Mouse (Mus musculus) layer of hippocampus, adult 11-12 months (tissue): ENCODE data around the gene Ago4.
"Not testable (repeated sequence)": the region's sequence is repeated elsewhere in the genome, so short reads cannot be mapped to it uniquely, and the experiment has no call there.

Source experiments
- DNase-seq: peaks from one replicate; pipeline ENCODE4 v3.0.0; 2022; ENCODE audit warnings: low spot score

Gene Ago4

DNA sequence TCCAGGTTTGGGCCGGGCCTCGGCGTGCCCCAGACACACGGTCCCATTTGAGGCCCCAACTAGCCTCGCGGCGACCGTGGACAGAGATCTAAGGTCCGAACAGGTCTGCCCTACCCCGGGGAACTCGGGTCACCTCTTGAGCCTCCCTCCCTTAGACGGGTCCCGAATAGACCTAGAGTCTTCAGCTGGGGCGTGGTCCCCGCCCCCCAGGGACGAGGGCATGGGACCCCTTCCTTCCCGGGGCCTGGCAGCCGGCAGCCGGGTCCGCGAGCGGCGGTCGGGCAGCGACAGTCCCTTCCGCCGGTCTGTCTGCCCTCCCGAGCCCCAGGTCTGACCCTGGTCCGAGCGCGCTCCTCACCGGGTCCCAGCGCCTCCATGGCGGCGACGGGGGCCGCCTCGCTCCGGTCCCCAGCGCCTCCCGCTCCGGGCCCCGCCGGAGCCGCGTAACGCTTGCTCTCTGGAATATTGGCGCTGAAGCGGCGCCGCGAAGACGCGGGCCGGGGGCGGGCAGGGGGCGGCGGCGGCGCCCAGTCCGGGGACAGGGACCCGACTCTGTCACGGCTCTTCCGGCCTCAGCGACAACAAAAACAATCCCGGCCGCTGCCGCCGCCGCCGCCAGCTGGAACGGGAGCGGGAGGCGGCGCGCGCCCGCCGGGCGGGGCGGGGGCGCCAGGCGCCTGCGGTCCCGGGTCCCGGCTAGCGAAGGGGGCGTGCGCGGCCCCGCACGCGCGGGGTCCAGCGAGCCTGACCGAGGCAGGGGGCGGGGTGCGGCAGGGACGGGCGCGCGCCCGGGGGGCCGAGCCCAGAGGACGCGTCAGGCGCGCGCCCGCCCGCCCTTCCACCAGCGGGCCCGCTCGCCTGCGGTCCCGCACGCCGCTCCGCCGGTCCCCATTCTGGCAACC lies at the start of gene Ago4:
Ago4 (minus strand) TSS at position 646 of the 902 bp plus-strand sequence.
- DNase-seq: peak; percentile 33

GRCm38 (mm10) chr4:126579077-126579476 lies 45.8 kb upstream of the Ago4 start:
- no peak for DNase-seq

DNA sequence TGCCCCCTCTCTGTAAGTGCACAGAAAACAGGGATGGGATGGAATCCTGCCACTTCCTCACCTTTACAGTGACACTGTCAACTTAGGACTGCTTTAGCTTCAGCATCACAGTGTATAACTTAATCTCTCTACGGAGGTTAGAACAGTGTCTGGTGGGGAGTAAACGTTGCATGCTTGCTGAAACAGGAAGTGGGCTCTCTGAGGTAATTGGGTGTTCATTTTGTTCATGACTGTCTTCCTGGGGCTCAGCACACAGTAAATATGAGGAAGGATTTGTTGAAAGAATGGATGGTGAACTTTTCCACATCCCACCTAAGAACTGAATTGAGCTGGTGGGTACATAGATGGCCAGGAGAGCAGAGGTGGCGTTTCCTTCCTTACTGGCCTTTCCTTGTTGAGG lies 44.6 kb upstream of the Ago4 start:
- DNase-seq: no peak

DNA sequence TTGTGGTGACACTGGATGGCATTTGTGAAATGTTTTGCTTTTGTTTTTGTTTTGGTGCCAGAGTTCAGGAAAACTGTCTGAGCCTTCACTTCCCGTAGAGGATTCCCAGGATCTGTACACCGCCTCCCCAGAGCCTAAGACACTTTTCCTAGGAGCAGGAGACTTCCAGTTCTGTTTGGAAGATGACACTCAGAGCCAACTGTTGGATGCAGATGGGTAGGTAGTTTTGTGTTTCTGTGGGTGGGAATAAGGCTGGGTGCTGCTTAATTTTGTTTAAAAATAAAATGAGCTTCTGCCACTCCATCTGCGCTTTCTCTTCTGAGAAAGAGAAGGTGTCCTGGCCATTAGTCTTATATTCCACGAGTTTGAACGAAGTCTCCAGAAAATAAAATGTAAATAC lies 43.0 kb upstream of the Ago4 start:
- DNase-seq: peak; percentile 66

GRCm38 (mm10) chr4:126569783-126570182 lies 36.5 kb upstream of the Ago4 start:
- no peak for DNase-seq

DNA sequence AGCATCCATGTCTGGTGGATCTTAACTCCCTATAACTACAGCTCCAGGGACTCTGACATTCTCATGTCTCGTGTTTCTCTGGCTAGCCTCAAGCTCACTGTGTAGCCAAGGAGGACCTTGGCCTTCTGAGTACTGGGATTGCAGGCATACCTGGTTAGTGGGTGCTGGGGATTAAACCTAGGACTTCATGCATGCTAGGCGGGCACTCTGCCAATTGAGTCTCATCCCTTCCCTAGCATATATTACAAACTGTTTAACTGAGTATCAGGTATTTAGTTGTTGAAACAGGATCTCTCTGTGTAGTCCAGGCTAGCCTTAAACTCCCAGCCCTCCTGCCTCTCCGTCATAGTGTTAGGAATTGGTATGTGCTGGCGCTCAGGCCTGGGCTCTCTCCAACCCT lies 34.0 kb upstream of the Ago4 start:
- DNase-seq: no peak

- DNase-seq: no peak
Measured at GRCm38 (mm10) chr4:126563798-126564197, 30.5 kb upstream of the Ago4 start.

GRCm38 (mm10) chr4:126556809-126557711 lies 23.8 kb upstream of the Ago4 start, which contains the start of gene Clspn:
TSS of gene Clspn (plus strand) at chr4:126556935.
- peak; percentile 75 for DNase-seq

GRCm38 (mm10) chr4:126554462-126554861 lies 21.2 kb upstream of the Ago4 start:
- no peak for DNase-seq

DNA sequence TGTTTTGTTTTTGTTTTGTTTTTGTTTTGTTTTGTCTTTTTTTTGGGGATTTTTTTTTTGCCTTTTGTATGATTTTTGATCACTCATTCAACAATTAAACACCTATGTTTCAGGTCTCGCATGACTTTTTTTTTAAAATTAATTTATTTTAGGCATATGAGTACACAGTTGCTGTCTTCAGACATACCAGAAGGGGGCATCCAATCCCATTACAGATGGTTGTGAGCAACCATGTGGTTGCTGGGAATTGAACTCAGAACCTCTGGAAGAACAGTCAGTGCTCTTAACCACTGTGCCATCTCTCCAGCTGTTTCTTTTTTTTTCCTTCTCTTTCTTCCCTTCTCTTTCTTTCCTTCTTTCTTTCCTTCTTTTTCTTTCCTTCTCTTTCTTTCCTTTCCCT lies 20.4 kb upstream of the Ago4 start:
- DNase-seq: no peak

- DNase-seq: no peak
Measured at GRCm38 (mm10) chr4:126553105-126553504, 19.8 kb upstream of the Ago4 start.

DNA sequence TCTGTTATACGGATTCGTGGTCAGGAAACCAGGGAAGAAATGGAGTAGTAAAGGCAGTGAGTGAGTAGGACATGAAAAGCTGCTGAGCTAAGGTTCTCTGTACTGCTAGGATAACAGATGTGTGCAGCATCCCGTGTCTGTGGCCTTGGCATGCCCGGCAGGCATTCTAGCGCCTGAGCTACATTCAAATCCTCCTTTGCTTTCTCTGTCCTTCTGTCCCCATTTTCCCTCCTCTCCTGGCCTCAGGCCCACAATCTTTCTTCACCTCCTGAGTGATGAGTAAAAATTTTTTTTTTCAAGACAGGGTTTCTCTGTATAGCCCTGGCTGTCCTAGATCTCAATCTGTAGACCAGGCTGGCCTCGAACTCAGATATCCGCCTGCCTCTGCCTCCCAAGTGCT lies 18.9 kb upstream of the Ago4 start:
- DNase-seq: no peak

GRCm38 (mm10) chr4:126546183-126546582 lies 12.9 kb upstream of the Ago4 start:
- no peak for DNase-seq

GRCm38 (mm10) chr4:126545703-126546102 lies 12.4 kb upstream of the Ago4 start:
- DNase-seq: no peak

DNA sequence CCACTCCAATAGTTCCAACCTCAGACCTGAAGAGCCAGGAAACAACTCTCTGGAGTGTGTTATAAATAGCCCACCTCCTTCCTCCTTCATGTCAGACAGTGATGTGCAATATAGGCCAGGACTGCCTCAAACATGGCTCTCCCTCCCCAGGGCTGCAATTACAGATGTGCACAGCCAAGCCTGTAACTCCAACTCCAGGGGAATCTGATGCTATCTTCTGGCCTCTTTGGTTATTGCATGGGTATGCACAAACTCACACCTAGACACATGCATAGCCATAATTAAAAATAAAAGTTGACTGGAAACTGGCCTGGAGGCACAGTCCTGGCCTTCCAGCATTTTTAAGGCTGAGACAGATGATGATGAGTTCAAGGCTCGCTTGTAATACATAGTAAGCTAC lies 11.7 kb upstream of the Ago4 start:
- no peak for DNase-seq

DNA sequence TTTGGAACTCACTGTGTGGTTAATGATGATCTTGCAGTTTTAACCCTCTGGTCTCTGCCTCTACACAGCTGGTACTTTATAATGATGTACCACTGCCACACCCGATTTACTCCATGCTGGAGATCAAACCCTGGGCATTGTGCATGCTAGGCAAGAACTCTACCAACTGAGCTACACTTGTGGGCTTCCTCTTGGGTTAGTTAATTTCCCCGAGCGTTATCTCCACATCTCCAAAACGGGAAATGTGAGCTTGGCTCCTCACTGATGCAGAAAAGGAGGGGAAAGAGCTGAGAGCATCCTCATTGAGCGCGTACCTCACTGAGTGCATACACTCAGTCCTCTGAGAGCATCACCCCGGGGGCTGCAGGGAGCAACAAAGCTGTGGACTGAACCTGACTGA lies 9.6 kb upstream of the Ago4 start:
- DNase-seq: no peak

- no peak for DNase-seq
Measured at GRCm38 (mm10) chr4:126540487-126541071, 7.3 kb upstream of the Ago4 start.

GRCm38 (mm10) chr4:126536865-126537264 lies 3.6 kb upstream of the Ago4 start:
- DNase-seq: no peak

DNA sequence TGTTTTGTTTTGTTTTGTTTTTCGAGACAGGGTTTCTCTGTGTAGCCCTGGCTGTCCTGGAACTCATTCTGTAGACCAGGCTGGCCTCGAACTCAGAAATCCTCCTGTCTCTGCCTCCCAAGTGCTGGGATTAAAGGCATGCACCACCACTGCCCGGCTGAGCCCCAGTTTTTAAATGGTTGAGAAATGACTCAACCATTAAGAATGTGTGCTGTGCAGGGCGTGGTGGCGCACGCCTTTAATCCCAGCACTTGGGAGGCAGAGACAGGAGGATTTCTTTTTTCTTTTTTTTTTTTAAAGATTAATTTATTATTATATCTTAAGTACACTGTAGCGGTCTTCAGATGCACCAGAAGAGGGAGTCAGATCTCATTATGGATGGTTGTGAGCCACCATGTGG lies 2.4 kb upstream of the Ago4 start:
- not testable (repeated sequence) for DNase-seq

- no peak for DNase-seq
Measured at GRCm38 (mm10) chr4:126533729-126534070, 428 bp upstream of the Ago4 start.

- no peak for DNase-seq
Measured at GRCm38 (mm10) chr4:126532292-126532691, 980 bp downstream of the Ago4 start.

DNA sequence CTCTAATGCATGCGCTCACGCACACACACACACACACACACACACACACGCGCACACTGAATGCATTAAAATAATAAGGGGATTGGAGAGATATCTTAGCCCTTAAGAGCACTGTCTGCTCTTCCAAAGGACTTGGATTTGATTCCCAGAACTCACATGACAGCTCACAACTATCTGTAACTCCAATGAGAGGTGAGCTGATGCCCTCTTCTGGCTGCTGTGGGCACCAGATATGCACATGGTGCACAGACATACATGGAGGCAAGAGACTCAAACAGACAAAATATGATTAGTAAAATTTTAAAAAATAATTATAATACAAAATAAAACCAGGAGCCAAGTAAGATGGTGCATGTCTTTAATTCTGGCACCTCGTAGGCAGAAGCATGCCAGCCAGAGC lies 6.4 kb downstream of the Ago4 start:
- DNase-seq: no peak

DNA sequence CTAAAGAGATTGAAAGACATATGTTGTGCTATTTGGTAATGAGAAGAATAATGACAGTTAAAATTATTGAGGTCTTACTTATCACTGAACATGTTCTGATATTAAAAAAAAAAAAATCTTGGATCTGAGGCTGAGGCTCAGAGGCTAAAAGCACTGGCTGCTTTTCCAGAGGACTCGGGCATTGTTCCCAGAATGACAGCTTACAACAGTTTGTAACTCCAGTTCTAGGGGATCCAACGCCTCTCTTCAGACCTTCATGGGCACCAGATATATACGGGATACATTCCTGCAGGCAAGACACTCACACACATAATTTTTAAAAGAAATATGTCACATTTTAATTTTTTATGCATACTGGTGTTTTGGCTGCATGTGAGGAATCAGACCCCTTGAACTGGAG lies 7.1 kb downstream of the Ago4 start:
- peak; percentile 48 for DNase-seq
